Mouse (Mus musculus): Measurements from ENCODE around the gene Cfl1. TPM values are rescaled to one million over a fixed set of nuclear protein-coding genes. Genes with fewer than 3 reads are reported as not detected.

Cfl1 gene
- polyA plus RNA-seq, 1 experiment from 2014 or later: 3,817 TPM

- Histone ChIP-seq H3K4me2 (ENCODE audit: low read depth) (peak within 1 kb of the TSS; percentile 97), H3K27ac (ENCODE audit: low read depth, low read length) (peak within 1 kb of the TSS; percentile 56), H3K9me3 (ENCODE audit: control insufficient read depth, low read length) (no peaks in the 10 kb centered on the region), H3K9ac (ENCODE audit: low read length) (peak within 1 kb of the TSS; percentile 82), H3K27me3 (ENCODE audit: control insufficient read depth, insufficient read depth, low read length) (no peaks in the 10 kb centered on the region), H3K4me1 (ENCODE audit: control insufficient read depth, insufficient read depth, low read length) (peaks cover 9% of the 10 kb centered on the region), H3K36me3 (ENCODE audit: control insufficient read depth, insufficient read depth, low read length) (no peaks in the 10 kb centered on the region), H3K4me3 (ENCODE audit: low read depth, low read length) (peak within 1 kb of the TSS; percentile 62)
- 3% methylated on average over 22 of the region's 22 CpGs for WGBS
- DNase-seq (ENCODE audit: low spot score) (peak; percentile 80), ATAC-seq (ENCODE audit: insufficient read depth, low FRiP score, low TSS enrichment) (peak; percentile 64; the same call in 1 of the 2 replicates)
Measured at GRCm38 (mm10) chr19:5473720-5474119, 16.5 kb upstream of the Cfl1 start, which contains the start of gene Efemp2. TSS of gene Efemp2 (plus strand) at chr19:5473954.

DNA sequence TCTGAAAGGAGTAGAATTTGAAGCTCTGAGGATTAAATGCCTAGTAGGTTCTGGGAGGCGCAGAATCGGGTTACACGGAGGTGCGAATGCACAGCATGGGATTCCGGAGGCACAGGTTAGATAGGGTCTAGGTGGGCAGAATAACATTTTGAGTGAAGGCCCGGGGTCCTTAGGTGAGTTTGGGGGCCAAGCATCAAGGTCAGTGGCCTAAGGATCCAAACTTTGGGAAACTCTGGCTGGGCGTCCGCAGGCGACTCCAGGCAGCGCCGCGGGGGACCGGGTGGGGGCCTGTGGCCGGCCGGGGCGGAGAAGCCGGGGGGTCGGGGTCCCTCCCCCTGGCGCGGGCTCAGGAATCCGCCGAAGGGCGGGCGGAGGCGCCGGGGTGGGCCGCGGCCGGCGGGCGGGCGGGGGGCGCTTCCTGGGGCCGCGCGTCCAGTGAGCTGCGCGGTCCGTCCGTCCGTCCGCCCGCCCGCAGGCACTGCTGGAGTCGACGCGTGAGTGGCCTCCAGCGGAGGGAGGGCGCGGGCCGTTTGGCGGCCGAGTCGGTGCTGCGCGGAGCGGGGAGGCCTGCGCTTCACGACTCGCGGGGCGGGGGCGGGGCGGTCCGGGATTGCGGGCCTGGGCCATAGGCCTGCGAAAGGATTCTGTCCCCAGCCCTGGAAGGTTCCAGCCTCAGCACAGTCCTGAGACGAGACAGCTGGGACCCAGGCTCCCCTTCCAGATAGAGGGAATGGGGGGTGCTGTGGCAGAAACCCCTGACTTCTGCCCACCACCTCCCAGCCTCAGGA lies 15.8 kb upstream of the Cfl1 start:
- peaks cover 9% of the 10 kb centered on the region for H3K4me1 ChIP-seq (ENCODE audit: control insufficient read depth, insufficient read depth, low read length)
- peak overlapping the region; percentile 62 for H3K4me3 ChIP-seq (ENCODE audit: low read depth, low read length)
- 2% methylated on average over 33 of the region's 68 CpGs for WGBS
- peak overlapping the region; percentile 82 for H3K9ac ChIP-seq (ENCODE audit: low read length)
- H3K9me3 ChIP-seq (ENCODE audit: control insufficient read depth, low read length): no peaks in the 10 kb centered on the region
- ATAC-seq (ENCODE audit: insufficient read depth, low FRiP score, low TSS enrichment): peak; percentile 82
- peak; percentile 62 for DNase-seq (ENCODE audit: low spot score)
- H3K4me2 ChIP-seq (ENCODE audit: low read depth): peak overlapping the region; percentile 97
- no peaks in the 10 kb centered on the region for H3K27me3 ChIP-seq (ENCODE audit: control insufficient read depth, insufficient read depth, low read length)
- peak overlapping the region; percentile 56 for H3K27ac ChIP-seq (ENCODE audit: low read depth, low read length)
- H3K36me3 ChIP-seq (ENCODE audit: control insufficient read depth, insufficient read depth, low read length): no peaks in the 10 kb centered on the region

GRCm38 (mm10) chr19:5475069-5475714 lies 15.1 kb upstream of the Cfl1 start:
- no peaks in the 10 kb centered on the region; the same call in 1 of the 2 replicates for H3K36me3 ChIP-seq (ENCODE audit: control insufficient read depth, insufficient read depth, low read length)
- WGBS: 23% methylated on average over 13 of the region's 13 CpGs
- no peak for DNase-seq (ENCODE audit: low spot score)
- H3K27me3 ChIP-seq (ENCODE audit: control insufficient read depth, insufficient read depth, low read length): no peaks in the 10 kb centered on the region
- no peaks in the 10 kb centered on the region for H3K9me3 ChIP-seq (ENCODE audit: control insufficient read depth, low read length)
- peaks cover 9% of the 10 kb centered on the region for H3K4me1 ChIP-seq (ENCODE audit: control insufficient read depth, insufficient read depth, low read length)
- peak; percentile 26; the same call in 1 of the 2 replicates for ATAC-seq (ENCODE audit: insufficient read depth, low FRiP score, low TSS enrichment)
- peak overlapping the region; percentile 97 for H3K4me2 ChIP-seq (ENCODE audit: low read depth)
- peak overlapping the region; percentile 62 for H3K4me3 ChIP-seq (ENCODE audit: low read depth, low read length)
- H3K9ac ChIP-seq (ENCODE audit: low read length): peak overlapping the region; percentile 82
- peak overlapping the region; percentile 56 for H3K27ac ChIP-seq (ENCODE audit: low read depth, low read length)

DNA sequence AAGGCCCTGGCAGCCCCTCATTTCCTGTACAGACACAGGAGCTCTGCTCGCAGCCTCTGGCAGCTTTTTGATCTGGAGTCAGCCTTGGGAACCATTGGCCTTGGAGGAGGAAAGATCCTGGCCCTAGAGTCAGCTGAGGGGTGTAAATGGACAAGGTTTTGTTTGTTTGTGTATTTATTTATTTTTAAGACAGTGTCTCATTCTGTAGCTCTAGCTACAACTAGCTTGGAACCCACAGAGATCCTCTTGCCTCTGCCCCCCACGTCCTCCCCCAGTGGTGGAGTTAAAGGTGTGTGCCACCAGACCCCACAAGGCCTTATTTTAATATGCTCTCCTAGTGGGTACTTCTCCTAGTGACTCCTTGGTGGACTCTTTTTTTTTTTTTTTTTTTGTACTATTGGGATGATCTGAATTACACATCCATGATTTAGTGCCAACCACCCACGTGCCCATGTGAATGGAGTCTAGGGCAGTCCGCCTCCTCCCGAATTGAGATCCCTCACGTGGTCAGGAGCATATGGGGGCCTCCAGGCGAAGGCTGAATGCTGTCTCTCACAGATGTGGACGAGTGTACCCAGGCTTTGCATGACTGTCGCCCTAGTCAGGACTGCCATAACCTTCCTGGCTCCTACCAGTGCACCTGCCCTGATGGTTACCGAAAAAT lies 13.1 kb upstream of the Cfl1 start:
- 85% methylated on average over 10 of the region's 10 CpGs for WGBS
- H3K4me3 ChIP-seq (ENCODE audit: low read depth, low read length): no peak overlapping the region
- no peaks in the 10 kb centered on the region for H3K27me3 ChIP-seq (ENCODE audit: control insufficient read depth, insufficient read depth, low read length)
- peaks cover 2% of the 10 kb centered on the region for H3K36me3 ChIP-seq (ENCODE audit: control insufficient read depth, insufficient read depth, low read length)
- H3K27ac ChIP-seq (ENCODE audit: low read depth, low read length): no peak overlapping the region
- no peak for DNase-seq (ENCODE audit: low spot score)
- no peak overlapping the region for H3K9ac ChIP-seq (ENCODE audit: low read length)
- H3K4me2 ChIP-seq (ENCODE audit: low read depth): no peak overlapping the region
- peaks cover 9% of the 10 kb centered on the region for H3K4me1 ChIP-seq (ENCODE audit: control insufficient read depth, insufficient read depth, low read length)
- H3K9me3 ChIP-seq (ENCODE audit: control insufficient read depth, low read length): no peaks in the 10 kb centered on the region
- no peak for ATAC-seq (ENCODE audit: insufficient read depth, low FRiP score, low TSS enrichment)

- Histone ChIP-seq H3K9me3 (ENCODE audit: control insufficient read depth, low read length) (no peaks in the 10 kb centered on the region), H3K27me3 (ENCODE audit: control insufficient read depth, insufficient read depth, low read length) (no peaks in the 10 kb centered on the region), H3K27ac (ENCODE audit: low read depth, low read length) (no peak overlapping the region), H3K4me3 (ENCODE audit: low read depth, low read length) (no peak overlapping the region), H3K9ac (ENCODE audit: low read length) (no peak overlapping the region), H3K36me3 (ENCODE audit: control insufficient read depth, insufficient read depth, low read length) (peaks cover 6% of the 10 kb centered on the region), H3K4me2 (ENCODE audit: low read depth) (no peak overlapping the region), H3K4me1 (ENCODE audit: control insufficient read depth, insufficient read depth, low read length) (peaks cover 9% of the 10 kb centered on the region)
- 90% methylated on average over 18 of the region's 18 CpGs for WGBS
- no peak for ATAC-seq (ENCODE audit: insufficient read depth, low FRiP score, low TSS enrichment)
- DNase-seq (ENCODE audit: low spot score): no peak
Measured at GRCm38 (mm10) chr19:5477668-5478300, 12.5 kb upstream of the Cfl1 start.

GRCm38 (mm10) chr19:5480016-5480415 lies 10.2 kb upstream of the Cfl1 start:
- no peaks in the 10 kb centered on the region for H3K27me3 ChIP-seq (ENCODE audit: control insufficient read depth, insufficient read depth, low read length)
- no peak overlapping the region for H3K4me3 ChIP-seq (ENCODE audit: low read depth, low read length)
- no peak overlapping the region for H3K9ac ChIP-seq (ENCODE audit: low read length)
- ATAC-seq (ENCODE audit: insufficient read depth, low FRiP score, low TSS enrichment) (no peak), DNase-seq (ENCODE audit: low spot score) (no peak)
- WGBS: 93% methylated on average over 10 of the region's 10 CpGs
- peaks cover 10% of the 10 kb centered on the region for H3K36me3 ChIP-seq (ENCODE audit: control insufficient read depth, insufficient read depth, low read length)
- H3K27ac ChIP-seq (ENCODE audit: low read depth, low read length): no peak overlapping the region
- no peak overlapping the region for H3K4me2 ChIP-seq (ENCODE audit: low read depth)
- H3K9me3 ChIP-seq (ENCODE audit: control insufficient read depth, low read length): no peaks in the 10 kb centered on the region
- H3K4me1 ChIP-seq (ENCODE audit: control insufficient read depth, insufficient read depth, low read length): peaks cover 6% of the 10 kb centered on the region

- DNase-seq (ENCODE audit: low spot score): no peak
- Histone ChIP-seq H3K36me3 (ENCODE audit: control insufficient read depth, insufficient read depth, low read length) (peaks cover 10% of the 10 kb centered on the region), H3K27me3 (ENCODE audit: control insufficient read depth, insufficient read depth, low read length) (no peaks in the 10 kb centered on the region), H3K9me3 (ENCODE audit: control insufficient read depth, low read length) (no peaks in the 10 kb centered on the region), H3K4me3 (ENCODE audit: low read depth, low read length) (no peak overlapping the region), H3K4me1 (ENCODE audit: control insufficient read depth, insufficient read depth, low read length) (no peaks in the 10 kb centered on the region), H3K4me2 (ENCODE audit: low read depth) (no peak overlapping the region), H3K27ac (ENCODE audit: low read depth, low read length) (no peak overlapping the region), H3K9ac (ENCODE audit: low read length) (no peak overlapping the region)
- 92% methylated on average over 10 of the region's 10 CpGs for WGBS
- no peak for ATAC-seq (ENCODE audit: insufficient read depth, low FRiP score, low TSS enrichment)
Measured at GRCm38 (mm10) chr19:5481398-5481797, 8.9 kb upstream of the Cfl1 start.

All from neural tube, embryonic 11.5 days (tissue).